Mouse (Mus musculus) frontal cortex, postnatal 10 days (tissue): Measurements from ENCODE around the gene Mydgf.
A peak's percentile ranks its signal among the peaks of the same experiment; 100 is the strongest.

Source experiments
- DNase-seq, 2 experiments: peaks; one replicate each; pipeline ENCODE4 v3.0.0; 2022; ENCODE audit warnings: low spot score in 2 of 2, mixed read lengths in 1 of 2

Mydgf gene

GRCm38 (mm10) chr17:56194357-56194756 is 10.6 kb upstream of the Mydgf start:
- no peak for DNase-seq

GRCm38 (mm10) chr17:56191266-56191665 is 7.5 kb upstream of the Mydgf start:
- DNase-seq, result no peak

- peak in 1 of 2 experiments; percentile 39 for DNase-seq
These were observed 1.8 kb upstream of the Mydgf start for GRCm38 (mm10) chr17:56185281-56186141.

GRCm38 (mm10) chr17:56182975-56183657 is 604 bp downstream of the Mydgf start:
- DNase-seq, result no peak

- no peak for DNase-seq
These were observed 8.3 kb downstream of the Mydgf start for GRCm38 (mm10) chr17:56175416-56175815.

GRCm38 (mm10) chr17:56173401-56174046 is 10.2 kb downstream of the Mydgf start:
- no peak for DNase-seq

- no peak for DNase-seq
These were observed 11.8 kb downstream of the Mydgf start for GRCm38 (mm10) chr17:56171881-56172280.

- no peak for DNase-seq
These were observed 12.3 kb downstream of the Mydgf start for GRCm38 (mm10) chr17:56171456-56171855.

- DNase-seq, result no peak
These were observed 13.1 kb downstream of the Mydgf start for GRCm38 (mm10) chr17:56170636-56171035.

GRCm38 (mm10) chr17:56169830-56170229 is 13.9 kb downstream of the Mydgf start:
- DNase-seq, result no peak

- no peak for DNase-seq
These were observed 18.0 kb downstream of the Mydgf start for GRCm38 (mm10) chr17:56165671-56166070.

- no peak for DNase-seq
These were observed 19.2 kb downstream of the Mydgf start for GRCm38 (mm10) chr17:56164510-56164909.

- no peak for DNase-seq
These were observed 20.1 kb downstream of the Mydgf start for GRCm38 (mm10) chr17:56163523-56164102.

GRCm38 (mm10) chr17:56162231-56162774 is 21.4 kb downstream of the Mydgf start, which contains the start of gene Tnfaip8l1:
Gene Tnfaip8l1 (plus strand): TSS chr17:56162477.
- peak; percentile 92 to 93 for DNase-seq

- DNase-seq, result no peak
These were observed 24.0 kb downstream of the Mydgf start for GRCm38 (mm10) chr17:56159729-56160128.

- DNase-seq, result no peak
These were observed 30.1 kb downstream of the Mydgf start for GRCm38 (mm10) chr17:56153643-56154042.

- no peak for DNase-seq
These were observed 33.8 kb downstream of the Mydgf start for GRCm38 (mm10) chr17:56149897-56150296.

GRCm38 (mm10) chr17:56148790-56149618 is 34.7 kb downstream of the Mydgf start:
- DNase-seq, result no peak

- DNase-seq, result no peak
These were observed 35.4 kb downstream of the Mydgf start for GRCm38 (mm10) chr17:56148280-56148679.

- DNase-seq, result no peak
These were observed 36.3 kb downstream of the Mydgf start for GRCm38 (mm10) chr17:56147420-56147819.

GRCm38 (mm10) chr17:56146131-56146530 is 37.6 kb downstream of the Mydgf start:
- DNase-seq, result no peak
